Mouse (Mus musculus) heart, postnatal 4 days (tissue): ENCODE data around the gene Cst9. TPM values are rescaled to one million over a fixed set of nuclear protein-coding genes. Genes with fewer than 3 reads are reported as not detected.

Experiments used
- DNase-seq: peaks from one replicate; pipeline ENCODE4 v3.0.0; 2021
- total RNA-seq, 2 experiments: library from RNA; stranded (reverse); gene quantifications; 2 replicates each; pipeline ENCODE4 v1.2.3; 2021

The Cst9 gene
- total RNA-seq, 2 experiments from 2014 or later: 3.1 to 4.1 TPM

- DNase-seq: peak; percentile 49
Measured at GRCm38 (mm10) chr2:148877016-148877770, 42.2 kb downstream of the Cst9 start.

DNA sequence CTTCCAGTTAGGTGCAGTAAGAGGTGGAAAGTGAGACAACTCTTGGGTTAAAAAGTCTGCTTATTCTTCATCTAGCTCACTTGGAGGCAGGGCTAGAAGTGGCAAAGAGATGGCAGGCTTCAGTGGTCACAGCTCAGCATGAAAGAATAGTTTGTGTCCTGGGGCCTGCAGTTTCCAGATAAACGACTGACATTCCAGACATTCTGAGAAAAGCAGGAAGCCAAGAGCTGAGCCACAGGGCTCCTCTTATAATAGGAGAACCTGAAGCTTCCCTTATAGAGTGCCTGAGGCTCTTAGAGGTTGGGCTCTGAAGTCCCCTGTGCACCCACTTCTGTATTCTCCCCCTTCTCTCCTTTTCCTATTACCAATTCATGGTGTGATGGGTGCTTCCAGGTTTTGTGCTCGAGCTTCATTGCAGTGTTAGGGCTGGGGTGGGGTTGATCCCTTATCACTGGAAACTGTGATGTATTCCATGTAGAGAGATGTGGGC lies 43.7 kb downstream of the Cst9 start:
- no peak for DNase-seq

DNA sequence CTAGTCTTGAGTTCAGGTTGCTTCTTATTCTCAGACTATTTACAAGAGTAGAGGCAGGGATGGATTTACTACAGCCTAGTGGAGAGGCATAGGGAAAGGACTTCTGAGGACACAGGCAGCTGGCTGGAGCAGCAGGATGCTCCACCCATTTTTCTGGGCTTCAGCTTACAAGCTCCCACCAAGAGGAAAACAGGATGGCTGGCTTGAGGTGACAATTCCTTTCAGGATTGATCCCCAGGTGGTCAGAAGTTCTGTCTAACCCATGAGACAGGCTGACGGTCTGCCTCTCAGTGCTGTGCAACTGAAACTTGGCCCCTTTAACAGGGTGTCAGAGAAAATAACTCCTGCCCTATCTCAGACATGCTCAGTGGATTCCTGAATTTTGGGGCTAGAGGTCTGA lies 44.3 kb downstream of the Cst9 start:
- peak; percentile 33 for DNase-seq

DNA sequence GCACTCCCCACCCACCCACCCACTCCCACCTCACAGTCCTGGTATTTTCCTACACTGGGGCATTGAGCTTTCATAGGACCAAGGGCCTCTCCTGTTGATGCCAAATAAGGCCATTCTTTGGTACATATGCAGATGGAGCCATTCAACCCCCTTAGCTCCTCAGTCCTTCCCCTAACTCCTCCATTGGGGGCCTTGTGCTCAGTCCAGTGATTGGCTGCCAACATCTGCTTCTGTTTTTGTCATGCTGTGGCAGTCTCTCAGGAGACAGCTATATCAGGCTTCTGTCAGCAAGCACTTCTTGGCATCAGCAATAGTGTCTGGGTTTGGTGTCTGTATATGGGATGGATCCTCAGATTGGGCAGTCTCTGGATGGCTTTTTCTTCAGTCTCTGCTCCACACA lies 49.8 kb downstream of the Cst9 start:
- DNase-seq: no peak

Other genes starting within 250 kb of the Cst9 start
- gene Nxt1, start 162.5 kb upstream of the Cst9 start, total RNA-seq: 10 to 100 TPM; 19.1 to 21.5 TPM
- gene Gzf1, start 154.1 kb upstream of the Cst9 start, total RNA-seq: 10 to 100 TPM; 19.9 to 21.3 TPM
- 1 to 10 TPM; 2.5 to 2.6 TPM for gene Napb, start 102.7 kb upstream of the Cst9 start, total RNA-seq
- gene Cstl1, start 84.8 kb upstream of the Cst9 start, total RNA-seq: not detected
- not detected for gene Cst11, start 63.6 kb upstream of the Cst9 start, total RNA-seq
- not detected for gene 8030411F24Rik, start 53.1 kb upstream of the Cst9 start, total RNA-seq
- gene Cst12, start 45.8 kb upstream of the Cst9 start, total RNA-seq: 1 to 10 TPM; 1.4 to 1.7 TPM
- not detected for gene Cst8, start 36.4 kb upstream of the Cst9 start, total RNA-seq
- gene Cst13, start 15.1 kb upstream of the Cst9 start, total RNA-seq: not detected
- under 1 TPM in 1 of 2 experiments, not detected in 1; 0.72 TPM for gene 9230104L09Rik, start 29.9 kb downstream of the Cst9 start, total RNA-seq
- gene Cst3, start 40.5 kb downstream of the Cst9 start, total RNA-seq: 100 to 1,000 TPM; 527 to 580 TPM
- not detected for gene Gm1330, start 168.1 kb downstream of the Cst9 start, total RNA-seq
- not detected for gene Gm10750, start 182.1 kb downstream of the Cst9 start, total RNA-seq